ENCODE assay signal across 8 mouse cellular contexts in genomic region chr6:52191860-52192550, GRCm38 (mm10). TPM values are rescaled to one million over a fixed set of nuclear protein-coding genes. Genes with fewer than 3 reads are reported as not detected.
DNase-seq lines count a peak whose midpoint lies in the region; ATAC-seq lines count a peak whose summit lies in the region.

No protein-coding gene starts in this region.

- H3K4me2 ChIP-seq in hindbrain, embryonic 14.5 days (replicated peaks), result peak overlapping the region; percentile 81
- H3K4me2 ChIP-seq in liver, embryonic 11.5 days, result peak overlapping the region; percentile 78
- peak overlapping the region; percentile 82 for H3K4me2 ChIP-seq in stomach, embryonic 15.5 days

- H3K4me1 ChIP-seq in hindbrain, embryonic 14.5 days (replicated peaks; ENCODE audit: control insufficient read depth, insufficient read depth, low read length), result no peaks in the 10 kb centered on the region
- H3K4me1 ChIP-seq in liver, embryonic 11.5 days (replicated peaks; ENCODE audit: control insufficient read depth, insufficient read depth, low read length), result peaks cover 15% of the 10 kb centered on the region; the same call in 1 of the 2 replicates
- peaks cover 28% of the 10 kb centered on the region for H3K4me1 ChIP-seq in stomach, embryonic 15.5 days

- H3K27me3 ChIP-seq in hindbrain, embryonic 14.5 days (ENCODE audit: control insufficient read depth, insufficient read depth, low read length), result peaks cover 88% of the 10 kb centered on the region
- peaks cover 99% of the 10 kb centered on the region for H3K27me3 ChIP-seq in liver, embryonic 11.5 days (replicated peaks; ENCODE audit: control insufficient read depth, insufficient read depth, low read length)
- H3K27me3 ChIP-seq in stomach, embryonic 15.5 days (replicated peaks), result peaks cover 5% of the 10 kb centered on the region

- peak; percentile 90 for ATAC-seq in CD4-positive, CD25-positive, alpha-beta regulatory T cell, adult 4 months
- ATAC-seq in hindbrain, embryonic 14.5 days (ENCODE audit: low FRiP score), result peak; percentile 82
- peak; percentile 54 for ATAC-seq in liver, embryonic 11.5 days (replicated peaks; ENCODE audit: low FRiP score)
- peak; percentile 61; the same call in 1 of the 2 replicates for ATAC-seq in stomach, embryonic 15.5 days (ENCODE audit: insufficient read depth, low FRiP score, low read depth)

- no peaks in the 10 kb centered on the region for H3K36me3 ChIP-seq in hindbrain, embryonic 14.5 days (replicated peaks; ENCODE audit: control insufficient read depth, insufficient read depth)
- H3K36me3 ChIP-seq in liver, embryonic 11.5 days (ENCODE audit: control insufficient read depth, insufficient read depth, low read length), result no peaks in the 10 kb centered on the region
- H3K36me3 ChIP-seq in stomach, embryonic 15.5 days, result no peaks in the 10 kb centered on the region

- peak overlapping the region; percentile 70 for H3K9ac ChIP-seq in hindbrain, embryonic 14.5 days
- H3K9ac ChIP-seq in liver, embryonic 11.5 days (ENCODE audit: low read depth, low read length), result peak overlapping the region; percentile 35
- peak overlapping the region; percentile 58 for H3K9ac ChIP-seq in stomach, embryonic 15.5 days

- DNase-seq in adrenal gland, postnatal 4 days (ENCODE audit: low spot score in 2 of 2), result peak; percentile 79 to 81
- DNase-seq in gastrocnemius, adult 18-20 months (ENCODE audit: low spot score), result peak; percentile 82
- peak; percentile 81 for DNase-seq in hindbrain, embryonic 14.5 days (ENCODE audit: low spot score)
- DNase-seq in liver, embryonic 11.5 days (ENCODE audit: low spot score), result peak; percentile 80
- DNase-seq in monocyte, adult 2 months (ENCODE audit: low read depth in 1 of 2, low spot score in 2 of 2), result peak; percentile 34 to 70
- DNase-seq in left cerebral cortex, postnatal 25 days (ENCODE audit: low spot score in 2 of 2), result no peak

- peak overlapping the region; percentile 51 for H3K4me3 ChIP-seq in hindbrain, embryonic 14.5 days (replicated peaks; ENCODE audit: low read length)
- peak overlapping the region; percentile 48 for H3K4me3 ChIP-seq in liver, embryonic 11.5 days (ENCODE audit: low read depth, low read length)
- H3K4me3 ChIP-seq in stomach, embryonic 15.5 days (replicated peaks), result peak overlapping the region; percentile 63

- H3K27ac ChIP-seq in hindbrain, embryonic 14.5 days, result peak overlapping the region; percentile 95
- H3K27ac ChIP-seq in liver, embryonic 11.5 days (ENCODE audit: low read depth, low read length), result peak overlapping the region; percentile 63
- peak overlapping the region; percentile 90 for H3K27ac ChIP-seq in stomach, embryonic 15.5 days

- under 1% methylated on average over 24 of the region's 55 CpGs for WGBS in hindbrain, embryonic 14.5 days
- 2% methylated on average over 32 of the region's 55 CpGs for WGBS in liver, embryonic 11.5 days
- WGBS in stomach, embryonic 15.5 days, result under 1% methylated on average over 36 of the region's 55 CpGs

- H3K9me3 ChIP-seq in hindbrain, embryonic 14.5 days (ENCODE audit: control insufficient read depth, low read length), result no peaks in the 10 kb centered on the region
- no peaks in the 10 kb centered on the region for H3K9me3 ChIP-seq in liver, embryonic 11.5 days (ENCODE audit: control insufficient read depth, low read length)
- no peaks in the 10 kb centered on the region for H3K9me3 ChIP-seq in stomach, embryonic 15.5 days

- intact Hi-C loops in left cerebral cortex, postnatal 25 days (cut with DNase I), result no loop called here

RNA-seq across cellular contexts. Expression of gene Hoxa4, which starts 0.5 kb away (rescaled TPM):
- not detected for polyA plus RNA-seq in CD4-positive, CD25-positive, alpha-beta regulatory T cell, adult 4 months (2017; shearing (Covaris generic))
- 1 to 10 TPM; 6.5 to 7.3 TPM for total RNA-seq in adrenal gland, postnatal 4 days (2021)
- total RNA-seq in gastrocnemius, adult 18-20 months (2021), result 1 to 10 TPM; 2.7 to 2.9 TPM
- polyA plus RNA-seq in hindbrain, embryonic 14.5 days (2014; fragmentation: Nextera tagmentation; extraction: Ambion mirVana), result 19.7 and 22.5 TPM in 2 replicates
- 2.3 and 3.1 TPM in 2 replicates for polyA plus RNA-seq in liver, embryonic 11.5 days (2014; fragmentation: Nextera tagmentation; extraction: Ambion mirVana)
- polyA plus RNA-seq in stomach, embryonic 15.5 days (2015; fragmentation: Nextera tagmentation; extraction: Ambion mirVana), result 4.4 and 5.3 TPM in 2 replicates
- total RNA-seq in left cerebral cortex, postnatal 25 days (2021), result not detected

RNA-seq across cellular contexts. Expression of gene Hoxa5, which starts 12.4 kb away (rescaled TPM):
- not detected for polyA plus RNA-seq in CD4-positive, CD25-positive, alpha-beta regulatory T cell, adult 4 months (2017; shearing (Covaris generic))
- 10 to 100 TPM; 25.9 TPM for total RNA-seq in adrenal gland, postnatal 4 days (2021)
- total RNA-seq in gastrocnemius, adult 18-20 months (2021), result 1 to 10 TPM; 2.0 to 2.1 TPM
- polyA plus RNA-seq in hindbrain, embryonic 14.5 days (2014; fragmentation: Nextera tagmentation; extraction: Ambion mirVana), result 175 and 180 TPM in 2 replicates
- 8.0 and 9.7 TPM in 2 replicates for polyA plus RNA-seq in liver, embryonic 11.5 days (2014; fragmentation: Nextera tagmentation; extraction: Ambion mirVana)
- polyA plus RNA-seq in stomach, embryonic 15.5 days (2015; fragmentation: Nextera tagmentation; extraction: Ambion mirVana), result 19.8 and 20.2 TPM in 2 replicates
- total RNA-seq in left cerebral cortex, postnatal 25 days (2021), result not detected

RNA-seq across cellular contexts. Expression of gene 5730596B20Rik, which starts 14.7 kb away (rescaled TPM):
- not detected for polyA plus RNA-seq in CD4-positive, CD25-positive, alpha-beta regulatory T cell, adult 4 months (2017; shearing (Covaris generic))
- total RNA-seq in adrenal gland, postnatal 4 days (2021), result 1 to 10 TPM; 1.0 to 1.6 TPM
- not detected for total RNA-seq in gastrocnemius, adult 18-20 months (2021)
- polyA plus RNA-seq in hindbrain, embryonic 14.5 days (2014; fragmentation: Nextera tagmentation; extraction: Ambion mirVana), result 4.1 and 5.0 TPM in 2 replicates
- 0.60 and 1.0 TPM in 2 replicates for polyA plus RNA-seq in liver, embryonic 11.5 days (2014; fragmentation: Nextera tagmentation; extraction: Ambion mirVana)
- polyA plus RNA-seq in stomach, embryonic 15.5 days (2015; fragmentation: Nextera tagmentation; extraction: Ambion mirVana), result 2.6 and 3.1 TPM in 2 replicates
- total RNA-seq in left cerebral cortex, postnatal 25 days (2021), result not detected

RNA-seq across cellular contexts. Expression of gene Hoxa6, which starts 16.5 kb away (rescaled TPM):
- polyA plus RNA-seq in CD4-positive, CD25-positive, alpha-beta regulatory T cell, adult 4 months (2017; shearing (Covaris generic)), result not detected
- 10 to 100 TPM in 1 of 2 experiments, 1 to 10 TPM in 1; 6.7 to 10.6 TPM for total RNA-seq in adrenal gland, postnatal 4 days (2021)
- total RNA-seq in gastrocnemius, adult 18-20 months (2021), result 1 to 10 TPM; 2.0 to 2.1 TPM
- 25.4 and 29.8 TPM in 2 replicates for polyA plus RNA-seq in hindbrain, embryonic 14.5 days (2014; fragmentation: Nextera tagmentation; extraction: Ambion mirVana)
- 0.45 and 0.71 TPM in 2 replicates for polyA plus RNA-seq in liver, embryonic 11.5 days (2014; fragmentation: Nextera tagmentation; extraction: Ambion mirVana)
- polyA plus RNA-seq in stomach, embryonic 15.5 days (2015; fragmentation: Nextera tagmentation; extraction: Ambion mirVana), result 1.7 and 1.9 TPM in 2 replicates
- not detected for total RNA-seq in left cerebral cortex, postnatal 25 days (2021)

RNA-seq across cellular contexts. Expression of gene Hoxa3, which starts 21.1 kb away (rescaled TPM):
- under 1 TPM in 1 of 2 experiments, not detected in 1; 0.15 TPM for polyA plus RNA-seq in CD4-positive, CD25-positive, alpha-beta regulatory T cell, adult 4 months (2017; shearing (Covaris generic))
- total RNA-seq in adrenal gland, postnatal 4 days (2021), result 10 to 100 TPM; 13.3 to 15.6 TPM
- total RNA-seq in gastrocnemius, adult 18-20 months (2021), result 1 to 10 TPM; 1.6 to 3.0 TPM
- polyA plus RNA-seq in hindbrain, embryonic 14.5 days (2014; fragmentation: Nextera tagmentation; extraction: Ambion mirVana), result 21.7 and 24.9 TPM in 2 replicates
- polyA plus RNA-seq in liver, embryonic 11.5 days (2014; fragmentation: Nextera tagmentation; extraction: Ambion mirVana), result 2.8 and 2.9 TPM in 2 replicates
- polyA plus RNA-seq in stomach, embryonic 15.5 days (2015; fragmentation: Nextera tagmentation; extraction: Ambion mirVana), result 8.0 and 9.6 TPM in 2 replicates
- total RNA-seq in left cerebral cortex, postnatal 25 days (2021), result not detected

Comparison
In these comparisons a context has a peak if more than half of its experiments do, and no peak if none do; other contexts are left out.
1. DNase-seq: peak in adrenal gland, postnatal 4 days (2 of 2), gastrocnemius, adult 18-20 months (single experiment), hindbrain, embryonic 14.5 days (single experiment), liver, embryonic 11.5 days (single experiment) and monocyte, adult 2 months (2 of 2); none in left cerebral cortex, postnatal 25 days (0 of 2).
2. Peak in every context shown above with its lines, with median percentiles within 50 percentile points of each other: ATAC-seq, H3K27ac ChIP-seq, H3K4me2 ChIP-seq, H3K4me3 ChIP-seq and H3K9ac ChIP-seq.